Mouse (Mus musculus) G1E (cell line): ENCODE data around the gene Dpp8.

Experiments used
- CTCF ChIP-seq: IDR thresholded peaks from 2 replicates; pipeline ENCODE4 v1.5.1; 2012; ENCODE audit warnings: low read depth, low read length, inconsistent platforms, mixed read lengths
- GATA1 ChIP-seq: IDR thresholded peaks from 2 replicates; pipeline ENCODE4 v1.6.1; 2012; ENCODE audit warnings: borderline replicate concordance, low read length, inconsistent platforms, mixed read lengths
- GATA2 ChIP-seq: IDR thresholded peaks from 2 replicates; pipeline ENCODE4 v1.6.1; 2012; ENCODE audit warnings: low read depth, low read length, inconsistent platforms, borderline replicate concordance
- POLR2AphosphoS5 ChIP-seq: IDR thresholded peaks from 2 replicates; pipeline ENCODE4 v1.6.1; 2012; ENCODE audit warnings: low read depth, low read length, inconsistent platforms; ENCODE audit not compliant: insufficient replicate concordance
- TAL1 ChIP-seq: conservative IDR thresholded peaks from 2 replicates; pipeline ENCODE4 v1.6.1; 2012; ENCODE audit warnings: low read depth, low read length, inconsistent platforms, mixed read lengths

DNA sequence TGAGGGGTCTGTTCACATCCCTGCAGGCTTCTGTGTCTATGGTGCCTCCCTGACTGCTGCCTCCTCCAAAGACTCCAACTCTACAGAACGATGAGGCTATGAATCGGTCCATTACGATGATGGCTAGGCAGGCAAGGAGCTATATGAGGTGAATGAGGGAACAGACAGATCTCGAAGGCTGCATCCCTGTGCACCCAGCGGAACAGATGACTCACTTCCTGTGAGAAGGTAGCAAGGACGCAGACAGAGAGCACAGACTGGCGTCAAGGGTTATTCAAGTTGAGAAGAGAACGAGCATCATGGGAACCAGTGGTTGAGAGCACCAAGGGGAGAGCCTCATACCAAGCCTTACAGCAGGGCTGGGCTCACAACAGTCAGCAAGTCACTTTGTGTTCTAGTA, 21.6 kb upstream of the Dpp8 start:
- no peak for TF ChIP-seq CTCF
- no peak for TF ChIP-seq TAL1
- no peak for TF ChIP-seq POLR2AphosphoS5
- TF ChIP-seq GATA1 = no peak
- TF ChIP-seq GATA2 = no peak
